ENCODE assay signal across 29 mouse cellular contexts in the genomic region with DNA sequence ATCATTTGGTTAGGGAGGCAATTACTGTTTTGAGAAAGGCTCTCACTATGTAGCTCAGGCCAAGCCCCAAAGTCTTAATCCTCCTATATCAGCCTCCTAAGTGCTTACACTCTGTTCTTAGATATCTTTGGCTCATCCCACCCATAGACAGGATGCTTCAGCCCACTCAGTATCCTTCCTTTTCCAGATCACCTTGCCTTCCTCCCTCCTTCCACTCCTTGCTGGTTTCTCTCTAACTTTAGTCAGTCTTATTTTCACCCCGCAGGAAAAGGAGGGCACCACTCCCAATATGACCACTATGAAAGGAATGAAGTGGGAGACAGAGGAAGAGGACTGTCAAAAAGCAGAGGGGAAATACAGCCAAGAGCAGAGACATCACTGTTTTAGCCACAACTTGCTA. TPM values are rescaled to one million over a fixed set of nuclear protein-coding genes. Genes with fewer than 3 reads are reported as not detected.
"Had no signal": no experiment of that assay in that cellular context is flagged by ENCODE, and none has a peak within 500 bp of the region (broad histone marks: within the 10 kb centered on the region; RNA-seq: fewer than 3 reads in every experiment).

No protein-coding gene starts in this region.

- H3K27ac ChIP-seq: embryonic facial prominence, embryonic 10.5 days; embryonic facial prominence, embryonic 12.5 days; embryonic facial prominence, embryonic 13.5 days; embryonic facial prominence, embryonic 15.5 days; forebrain, embryonic 10.5 days; forebrain, embryonic 12.5 days; forebrain, embryonic 13.5 days; forebrain, embryonic 15.5 days; gastrocnemius, adult 2 months; heart, adult 2 months; heart, embryonic 10.5 days had no signal

- H3K4me1 ChIP-seq: embryonic facial prominence, embryonic 12.5 days; embryonic facial prominence, embryonic 15.5 days; forebrain, embryonic 10.5 days; forebrain, embryonic 12.5 days; forebrain, embryonic 13.5 days; forebrain, embryonic 15.5 days; heart, embryonic 10.5 days; heart, embryonic 12.5 days had no signal

- H3K27me3 ChIP-seq: embryonic facial prominence, embryonic 12.5 days; embryonic facial prominence, embryonic 13.5 days; embryonic facial prominence, embryonic 15.5 days; forebrain, embryonic 12.5 days; forebrain, embryonic 13.5 days; forebrain, embryonic 15.5 days; heart, embryonic 12.5 days had no signal

- H3K9ac ChIP-seq: embryonic facial prominence, embryonic 12.5 days; embryonic facial prominence, embryonic 13.5 days; embryonic facial prominence, embryonic 15.5 days; forebrain, embryonic 12.5 days; forebrain, embryonic 13.5 days; forebrain, embryonic 15.5 days; forebrain, postnatal 0 days; heart, embryonic 12.5 days had no signal

- H3K36me3 ChIP-seq: embryonic facial prominence, embryonic 10.5 days; embryonic facial prominence, embryonic 12.5 days; embryonic facial prominence, embryonic 13.5 days; embryonic facial prominence, embryonic 15.5 days; forebrain, embryonic 10.5 days; forebrain, embryonic 12.5 days; forebrain, embryonic 15.5 days; heart, embryonic 10.5 days; heart, embryonic 12.5 days had no signal

- H3K4me3 ChIP-seq: embryonic facial prominence, embryonic 10.5 days; embryonic facial prominence, embryonic 12.5 days; embryonic facial prominence, embryonic 13.5 days; embryonic facial prominence, embryonic 15.5 days; erythroblast, embryonic 14.5 days; forebrain, embryonic 10.5 days; forebrain, embryonic 12.5 days; forebrain, embryonic 13.5 days; forebrain, embryonic 15.5 days; gastrocnemius, adult 2 months; heart, adult 2 months; heart, embryonic 10.5 days; heart, embryonic 12.5 days had no signal

- DNase-seq: cerebellum, adult 9-11 months; cerebellum, postnatal 10 days; cerebellum, postnatal 14 days; cerebellum, postnatal 25 days; cerebellum, postnatal 36 days; embryo, embryonic 11 days; forebrain, postnatal 0 days; gastrocnemius, adult 2 months; gastrocnemius, postnatal 10 days; gastrocnemius, postnatal 14 days; gastrocnemius, postnatal 25 days; gastrocnemius, postnatal 36 days; heart, adult 11 months; heart, adult 18-20 months; heart, adult 2 months had no signal

- H3K4me2 ChIP-seq: embryonic facial prominence, embryonic 12.5 days; embryonic facial prominence, embryonic 13.5 days; embryonic facial prominence, embryonic 15.5 days; forebrain, embryonic 12.5 days; forebrain, embryonic 13.5 days; forebrain, embryonic 15.5 days; heart, embryonic 11.5 days; heart, embryonic 12.5 days had no signal

- ATAC-seq: forebrain, embryonic 13.5 days; forebrain, embryonic 14.5 days; forebrain, embryonic 15.5 days; forebrain, embryonic 16.5 days; forebrain, postnatal 0 days had no signal

- H3K9me3 ChIP-seq: embryonic facial prominence, embryonic 10.5 days; embryonic facial prominence, embryonic 12.5 days; embryonic facial prominence, embryonic 13.5 days; embryonic facial prominence, embryonic 15.5 days; forebrain, embryonic 10.5 days; forebrain, embryonic 12.5 days; forebrain, embryonic 13.5 days; forebrain, embryonic 15.5 days; heart, embryonic 10.5 days; heart, embryonic 12.5 days had no signal

RNA-seq across cellular contexts. Expression of a gene that starts 2.2 kb away (rescaled TPM):
- polyA plus RNA-seq: erythroblast, embryonic 14.5 days had no signal
